ENCODE assay signal across 18 mouse cellular contexts in genomic region chr2:172546551-172546950, GRCm38 (mm10). TPM values are rescaled to one million over a fixed set of nuclear protein-coding genes. Genes with fewer than 3 reads are reported as not detected.
DNase-seq lines count a peak whose midpoint lies in the region; ATAC-seq and TF ChIP-seq lines count a peak whose summit lies in the region.
"Had no signal": no experiment of that assay in that cellular context is flagged by ENCODE, and none has a peak within 500 bp of the region (broad histone marks: within the 10 kb centered on the region; RNA-seq: fewer than 3 reads in every experiment).

No protein-coding gene starts in this region.

- no peak for DNase-seq in kidney, adult 9 months
- DNase-seq in liver, embryonic 11.5 days (ENCODE audit: low spot score), result no peak
- DNase-seq: adrenal gland, adult 8-10 months; cerebellum, adult 18-20 months; layer of hippocampus, postnatal 36 days had no signal

- no peak for TF ChIP-seq EP300 in ES-Bruce4 (IDR thresholded peaks at IDR 0.05; ENCODE audit: insufficient read depth, low read depth, low read length)

- H3K9ac ChIP-seq in forebrain, embryonic 12.5 days, result no peak overlapping the region
- no peak overlapping the region for H3K9ac ChIP-seq in forebrain, embryonic 13.5 days
- no peak overlapping the region for H3K9ac ChIP-seq in kidney, embryonic 15.5 days
- peak overlapping the region; percentile 67 for H3K9ac ChIP-seq in ES-Bruce4 (ENCODE audit: low read depth, poor library complexity, severe bottlenecking)
- H3K9ac ChIP-seq in limb, embryonic 12.5 days (replicated peaks), result no peak overlapping the region
- no peak overlapping the region for H3K9ac ChIP-seq in liver, embryonic 11.5 days (ENCODE audit: low read depth, low read length)
- H3K9ac ChIP-seq: liver, embryonic 15.5 days; lung, embryonic 15.5 days had no signal

- WGBS in forebrain, embryonic 12.5 days, result 15% methylated on average over 16 of the region's 16 CpGs
- WGBS in forebrain, embryonic 13.5 days, result 16% methylated on average over 16 of the region's 16 CpGs
- 10% methylated on average over 16 of the region's 16 CpGs for WGBS in kidney, embryonic 15.5 days
- WGBS in limb, embryonic 12.5 days, result 16% methylated on average over 16 of the region's 16 CpGs
- 17% methylated on average over 16 of the region's 16 CpGs for WGBS in liver, embryonic 11.5 days

- no peak overlapping the region for H3K4me2 ChIP-seq in forebrain, embryonic 12.5 days
- H3K4me2 ChIP-seq in forebrain, embryonic 13.5 days, result no peak overlapping the region
- H3K4me2 ChIP-seq in kidney, embryonic 15.5 days, result 0 out of 2 replicates have a peak overlapping the region, but pooled peaks have one; percentile 48
- H3K4me2 ChIP-seq in limb, embryonic 12.5 days, result no peak overlapping the region
- H3K4me2 ChIP-seq in liver, embryonic 11.5 days, result no peak overlapping the region
- H3K4me2 ChIP-seq: liver, embryonic 15.5 days had no signal

- TF ChIP-seq CTCF in ES-Bruce4 (IDR thresholded peaks at IDR 0.05; ENCODE audit: low read depth, low read length), result no peak

- no peaks in the 10 kb centered on the region for H3K9me3 ChIP-seq in forebrain, embryonic 12.5 days
- H3K9me3 ChIP-seq in forebrain, embryonic 13.5 days (replicated peaks), result no peaks in the 10 kb centered on the region
- H3K9me3 ChIP-seq in kidney, embryonic 15.5 days (replicated peaks), result no peaks in the 10 kb centered on the region
- no peaks in the 10 kb centered on the region for H3K9me3 ChIP-seq in ES-Bruce4 (replicated peaks; ENCODE audit: control insufficient read depth, insufficient read depth, low read length, poor library complexity, severe bottlenecking)
- no peaks in the 10 kb centered on the region for H3K9me3 ChIP-seq in limb, embryonic 12.5 days
- H3K9me3 ChIP-seq in liver, embryonic 11.5 days (ENCODE audit: control insufficient read depth, low read length), result no peaks in the 10 kb centered on the region
- H3K9me3 ChIP-seq: liver, embryonic 15.5 days; lung, embryonic 15.5 days; megakaryocyte, embryonic 14.5 days had no signal

- peak overlapping the region; percentile 28; the same call in 1 of the 2 replicates for H3K4me3 ChIP-seq in forebrain, embryonic 12.5 days (replicated peaks)
- no peak overlapping the region for H3K4me3 ChIP-seq in forebrain, embryonic 13.5 days
- H3K4me3 ChIP-seq in kidney, embryonic 15.5 days (replicated peaks), result no peak overlapping the region
- H3K4me3 ChIP-seq in ES-Bruce4 (ENCODE audit: low read depth, low read length), result peak overlapping the region; percentile 62
- 0 out of 2 replicates have a peak overlapping the region, but pooled peaks have one; percentile 27 for H3K4me3 ChIP-seq in limb, embryonic 12.5 days (replicated peaks)
- H3K4me3 ChIP-seq in liver, embryonic 11.5 days (ENCODE audit: low read depth, low read length), result no peak overlapping the region
- H3K4me3 ChIP-seq: liver, embryonic 15.5 days; megakaryocyte, embryonic 14.5 days had no signal

- no peaks in the 10 kb centered on the region for H3K36me3 ChIP-seq in forebrain, embryonic 12.5 days (replicated peaks)
- no peaks in the 10 kb centered on the region for H3K36me3 ChIP-seq in forebrain, embryonic 13.5 days (ENCODE audit: poor library complexity, severe bottlenecking)
- H3K36me3 ChIP-seq in kidney, embryonic 15.5 days, result no peaks in the 10 kb centered on the region
- H3K36me3 ChIP-seq in ES-Bruce4 (ENCODE audit: control insufficient read depth, insufficient read depth, low read length, poor library complexity, severe bottlenecking), result peaks cover 3% of the 10 kb centered on the region
- H3K36me3 ChIP-seq in limb, embryonic 12.5 days, result no peaks in the 10 kb centered on the region
- H3K36me3 ChIP-seq in liver, embryonic 11.5 days (ENCODE audit: control insufficient read depth, insufficient read depth, low read length), result no peaks in the 10 kb centered on the region
- H3K36me3 ChIP-seq: liver, embryonic 15.5 days; lung, embryonic 15.5 days had no signal

- peaks cover 42% of the 10 kb centered on the region for H3K4me1 ChIP-seq in forebrain, embryonic 12.5 days
- peaks cover 42% of the 10 kb centered on the region for H3K4me1 ChIP-seq in forebrain, embryonic 13.5 days
- peaks cover 50% of the 10 kb centered on the region for H3K4me1 ChIP-seq in kidney, embryonic 15.5 days
- peaks cover 7% of the 10 kb centered on the region for H3K4me1 ChIP-seq in ES-Bruce4 (ENCODE audit: control insufficient read depth, insufficient read depth, low read length)
- peaks cover 55% of the 10 kb centered on the region for H3K4me1 ChIP-seq in limb, embryonic 12.5 days (replicated peaks)
- H3K4me1 ChIP-seq in liver, embryonic 11.5 days (replicated peaks; ENCODE audit: control insufficient read depth, insufficient read depth, low read length), result peaks cover 3% of the 10 kb centered on the region; the same call in 1 of the 2 replicates

- no peak overlapping the region for H3K27ac ChIP-seq in forebrain, embryonic 12.5 days
- H3K27ac ChIP-seq in forebrain, embryonic 13.5 days, result no peak overlapping the region
- H3K27ac ChIP-seq in kidney, embryonic 15.5 days, result no peak overlapping the region
- H3K27ac ChIP-seq in ES-Bruce4 (ENCODE audit: insufficient read depth, low read length), result no peak overlapping the region
- H3K27ac ChIP-seq in limb, embryonic 12.5 days, result no peak overlapping the region
- H3K27ac ChIP-seq in liver, embryonic 11.5 days (ENCODE audit: low read depth, low read length), result no peak overlapping the region
- H3K27ac ChIP-seq: liver, embryonic 15.5 days; lung, embryonic 15.5 days had no signal

- peaks cover 95% of the 10 kb centered on the region for H3K27me3 ChIP-seq in forebrain, embryonic 12.5 days
- peaks cover 82% of the 10 kb centered on the region for H3K27me3 ChIP-seq in forebrain, embryonic 13.5 days
- peaks cover 96% of the 10 kb centered on the region for H3K27me3 ChIP-seq in kidney, embryonic 15.5 days
- H3K27me3 ChIP-seq in ES-Bruce4 (ENCODE audit: control insufficient read depth, insufficient read depth, low read length, poor library complexity, severe bottlenecking), result peaks cover 5% of the 10 kb centered on the region; the same call in 1 of the 2 replicates
- H3K27me3 ChIP-seq in limb, embryonic 12.5 days, result peaks cover 82% of the 10 kb centered on the region
- H3K27me3 ChIP-seq in liver, embryonic 11.5 days (replicated peaks; ENCODE audit: control insufficient read depth, insufficient read depth, low read length), result peaks cover 82% of the 10 kb centered on the region

- no peak for TF ChIP-seq POLR2A in ES-Bruce4 (IDR thresholded peaks at IDR 0.05; ENCODE audit: insufficient read depth, low read length)

- no peak for ATAC-seq in forebrain, embryonic 12.5 days (ENCODE audit: low FRiP score)
- ATAC-seq in forebrain, embryonic 13.5 days, result no peak
- no peak for ATAC-seq in kidney, embryonic 15.5 days (replicated peaks; ENCODE audit: low FRiP score)
- ATAC-seq in limb, embryonic 12.5 days (ENCODE audit: insufficient number of reproducible peaks, insufficient read depth, low FRiP score, low TSS enrichment, low read depth), result no peak
- no peak for ATAC-seq in liver, embryonic 11.5 days (replicated peaks; ENCODE audit: low FRiP score)
- ATAC-seq: activated CD4-positive, CD25-positive, alpha-beta regulatory T cell, adult 4 months; CD4-positive, CD25-positive, alpha-beta regulatory T cell, adult 4 months had no signal

RNA-seq across cellular contexts. Expression of gene Tfap2c, which starts 2.8 kb away (rescaled TPM):
- 35.0 and 35.8 TPM in 2 replicates for polyA plus RNA-seq in forebrain, embryonic 12.5 days (2016; fragmentation: Nextera tagmentation; extraction: Ambion mirVana)
- 35.1 and 35.4 TPM in 2 replicates for polyA plus RNA-seq in forebrain, embryonic 13.5 days (2015; fragmentation: Nextera tagmentation; extraction: Ambion mirVana)
- 0.57 and 0.62 TPM in 2 replicates for polyA plus RNA-seq in kidney, embryonic 15.5 days (2015; fragmentation: Nextera tagmentation; extraction: Ambion mirVana)
- 107 TPM in 2 replicates for polyA plus RNA-seq in ES-Bruce4 (2011; ENCODE audit: insufficient read depth, insufficient read length, low read depth, missing spikeins)
- 4.4 and 4.5 TPM in 2 replicates for polyA plus RNA-seq in limb, embryonic 12.5 days (2016; fragmentation: Nextera tagmentation; extraction: Ambion mirVana)
- polyA plus RNA-seq in liver, embryonic 11.5 days (2014; fragmentation: Nextera tagmentation; extraction: Ambion mirVana), result 0.30 and 0.33 TPM in 2 replicates
- polyA plus RNA-seq: activated CD4-positive, CD25-positive, alpha-beta regulatory T cell, adult 4 months; kidney, adult 2 months; liver, embryonic 15.5 days; midbrain, postnatal 0 days; small intestine, adult 2 months had no signal

Comparison
In these comparisons a context has a peak if more than half of its experiments do, and no peak if none do; other contexts are left out.
1. H3K4me3 ChIP-seq: peak in forebrain, embryonic 12.5 days (single experiment), ES-Bruce4 (single experiment) and limb, embryonic 12.5 days (single experiment); none in forebrain, embryonic 13.5 days (single experiment), kidney, embryonic 15.5 days (single experiment) and liver, embryonic 11.5 days (single experiment).